Mouse (Mus musculus) heart, embryonic 14.5 days (tissue): ENCODE data around the gene Cdpf1. TPM values are rescaled to one million over a fixed set of nuclear protein-coding genes. Genes with fewer than 3 reads are reported as not detected.
A peak's percentile ranks its signal among the peaks of the same experiment; 100 is the strongest.
"Not testable (repeated sequence)": the region's sequence is repeated elsewhere in the genome, so short reads cannot be mapped to it uniquely, and the experiment has no call there.

Source experiments
- ATAC-seq: fragments of 200-750 bp; cut with Nextera tagmentation; 2 replicates; pipeline ENCODE4 v1.8.0; 2017; ENCODE audit warnings: low read depth, moderate TSS enrichment; ENCODE audit not compliant: insufficient number of reproducible peaks, insufficient read depth, low FRiP score
- H3K27ac ChIP-seq, 2 experiments: fragments of 200-500 bp in 1 of 2; fragments of 300-500 bp in 1 of 2; sonication (generic) in 1 of 2; replicated peaks in 1 of 2; 2 replicates each; pipeline ENCODE4 v1.5.1; 2012 to 2014; ENCODE audit warnings: low read depth in 2 of 2, low read length in 2 of 2, control low read depth in 1 of 2, mild to moderate bottlenecking in 1 of 2, mixed read lengths in 1 of 2; ENCODE audit not compliant: control insufficient read depth in 1 of 2, insufficient read depth in 1 of 2
- H3K27me3 ChIP-seq: fragments of 300-500 bp; sonication (generic); 2 replicates; pipeline ENCODE4 v1.6.1; 2014; ENCODE audit warnings: mild to moderate bottlenecking, low read length, control low read depth; ENCODE audit not compliant: control insufficient read depth, insufficient read depth
- H3K36me3 ChIP-seq: fragments of 300-500 bp; sonication (generic); 2 replicates; pipeline ENCODE4 v1.6.1; 2014; ENCODE audit warnings: mild to moderate bottlenecking, control low read depth, low read length, mixed read lengths; ENCODE audit not compliant: control insufficient read depth, insufficient read depth
- H3K4me1 ChIP-seq, 2 experiments: fragments of 200-500 bp in 1 of 2; fragments of 300-500 bp in 1 of 2; sonication (generic) in 1 of 2; 2 replicates each; pipeline ENCODE4 v1.6.1; 2012 to 2014; ENCODE audit warnings: low read length in 2 of 2, control low read depth in 1 of 2, mixed read lengths in 1 of 2; ENCODE audit not compliant: control insufficient read depth in 2 of 2, insufficient read depth in 2 of 2
- H3K4me2 ChIP-seq: fragments of 300-500 bp; sonication (generic); 2 replicates; pipeline ENCODE4 v1.6.1; 2014; ENCODE audit warnings: mild to moderate bottlenecking, low read length
- H3K4me3 ChIP-seq, 2 experiments: fragments of 200-500 bp in 1 of 2; fragments of 300-500 bp in 1 of 2; sonication (generic) in 1 of 2; 2 replicates each; pipeline ENCODE4 v1.5.1; 2012 to 2014; ENCODE audit warnings: low read length in 2 of 2, mild to moderate bottlenecking in 2 of 2, control low read depth in 1 of 2, low read depth in 1 of 2, moderate library complexity in 1 of 2; ENCODE audit not compliant: control insufficient read depth in 1 of 2, insufficient read depth in 1 of 2
- H3K9ac ChIP-seq: fragments of 300-500 bp; sonication (generic); 2 replicates; pipeline ENCODE4 v1.6.1; 2014; ENCODE audit warnings: mild to moderate bottlenecking, low read length
- H3K9me3 ChIP-seq: fragments of 300-500 bp; sonication (generic); 2 replicates; pipeline ENCODE4 v1.6.1; 2016; ENCODE audit warnings: low read length, control low read depth; ENCODE audit not compliant: control insufficient read depth
- WGBS: fragments of 180-500 bp; shearing (Covaris S2); extraction: QIAGEN DNeasy Blood & Tissue Kit; methylation state at CpG from one replicate; pipeline ENCODE4 v1.1.7; 2014; 5-methylcytosine and 5-hydroxymethylcytosine counted together
- polyA plus RNA-seq: library from polyadenylated mRNA; unstranded; fragments of >200 nt; fragmentation: Nextera tagmentation; extraction: Ambion mirVana; gene quantifications from 2 replicates; pipeline ENCODE4 v1.2.1, GENCODE M21; 2014

The Cdpf1 gene
- polyA plus RNA-seq, 1 experiment from 2014 or later: 53.5 TPM

DNA sequence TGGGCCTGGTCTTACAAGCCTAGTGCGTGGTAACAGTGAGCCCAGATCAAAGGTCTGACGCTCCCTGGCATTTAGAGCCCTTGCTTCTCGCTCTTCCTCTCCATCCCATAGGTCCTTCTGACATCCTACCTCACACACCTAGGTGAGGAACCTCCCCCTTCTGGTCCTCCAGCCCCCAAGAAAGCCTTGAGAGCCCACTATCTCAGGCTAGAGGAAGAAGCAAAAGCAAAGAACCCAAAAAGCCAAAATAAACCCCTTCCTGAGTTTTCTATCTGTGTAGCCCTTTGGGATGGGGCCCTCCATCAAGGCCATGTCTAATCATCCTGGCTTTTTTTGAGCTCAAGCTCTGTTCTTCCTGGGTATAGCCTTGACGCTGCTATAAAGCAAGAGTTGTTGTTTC is 23.4 kb downstream of the Cdpf1 start:
- H3K36me3 ChIP-seq: peaks cover 10% of the 10 kb centered on the region; the same call in 1 of the 2 replicates
- no peaks in the 10 kb centered on the region for H3K9me3 ChIP-seq
- WGBS: 91% methylated on average over 4 of the region's 4 CpGs
- no peak overlapping the region for H3K9ac ChIP-seq
- H3K27me3 ChIP-seq: no peaks in the 10 kb centered on the region
- no peak overlapping the region for H3K4me3 ChIP-seq
- H3K27ac ChIP-seq: no peak overlapping the region
- H3K4me2 ChIP-seq: no peak overlapping the region
- no peak for ATAC-seq
- H3K4me1 ChIP-seq: peaks cover 16 to 23% of the 10 kb centered on the region in 2 experiments

DNA sequence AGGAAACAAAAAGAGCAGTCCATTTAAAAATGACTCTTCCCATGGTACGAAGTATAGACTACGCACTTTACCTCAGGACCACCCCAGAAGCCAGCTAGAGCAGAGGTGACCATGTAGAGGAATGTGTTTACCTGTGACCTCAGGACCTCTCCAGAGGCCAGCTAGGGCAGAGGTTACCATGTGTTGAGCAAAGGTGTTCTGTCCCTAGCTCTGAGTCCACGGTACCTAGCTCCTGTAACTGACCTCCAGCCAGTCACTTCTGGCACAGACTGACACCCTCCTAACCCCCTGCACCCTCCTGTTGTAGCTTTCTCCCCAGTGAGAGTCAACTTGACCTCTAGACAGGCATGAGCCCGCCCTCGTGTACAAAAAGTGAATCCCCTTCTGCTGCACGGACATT is 24.0 kb downstream of the Cdpf1 start:
- Histone ChIP-seq H3K9ac (no peak overlapping the region), H3K4me1 (peaks cover 16 to 19% of the 10 kb centered on the region in 2 experiments), H3K27me3 (no peaks in the 10 kb centered on the region), H3K4me2 (no peak overlapping the region), H3K36me3 (peaks cover 10% of the 10 kb centered on the region; the same call in 1 of the 2 replicates), H3K9me3 (no peaks in the 10 kb centered on the region), H3K27ac (no peak overlapping the region), H3K4me3 (no peak overlapping the region)
- no peak for ATAC-seq
- WGBS: 84% methylated on average over 6 of the region's 6 CpGs

- Histone ChIP-seq H3K27ac (no peak overlapping the region), H3K36me3 (peaks cover 10% of the 10 kb centered on the region; the same call in 1 of the 2 replicates), H3K9me3 (no peaks in the 10 kb centered on the region), H3K4me3 (no peak overlapping the region), H3K27me3 (no peaks in the 10 kb centered on the region), H3K9ac (no peak overlapping the region), H3K4me1 (peaks cover 16% of the 10 kb centered on the region in 2 experiments), H3K4me2 (no peak overlapping the region)
- 36% methylated on average over 5 of the region's 5 CpGs for WGBS
- 0 out of 2 replicates have a peak, but pooled peaks have one; percentile 47 for ATAC-seq
These were observed 24.8 kb downstream of the Cdpf1 start for GRCm38 (mm10) chr15:85786711-85787110.

DNA sequence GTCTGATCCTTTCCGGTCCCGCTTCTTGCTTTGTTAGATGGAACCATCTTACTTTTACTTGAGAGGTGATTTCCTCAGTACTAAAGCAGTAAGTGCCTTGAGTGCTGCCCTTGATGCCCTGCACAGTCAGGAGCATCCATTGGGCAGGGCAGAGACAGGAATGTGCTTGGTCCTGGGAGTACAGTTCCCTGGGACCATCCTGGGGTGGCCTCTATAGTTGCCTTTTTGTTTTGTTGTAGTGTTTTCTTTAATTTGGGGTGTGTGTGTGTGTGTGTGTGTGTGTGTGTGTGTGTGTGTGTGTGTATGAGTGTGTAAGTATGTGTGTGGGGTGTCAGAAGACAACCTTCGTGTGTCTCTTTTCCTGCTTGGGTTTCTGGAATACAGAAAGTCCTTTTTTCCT is 27.2 kb downstream of the Cdpf1 start:
- H3K4me2 ChIP-seq: no peak overlapping the region
- H3K36me3 ChIP-seq: no peaks in the 10 kb centered on the region
- no peaks in the 10 kb centered on the region for H3K9me3 ChIP-seq
- ATAC-seq: no peak
- H3K27me3 ChIP-seq: no peaks in the 10 kb centered on the region
- no peak overlapping the region for H3K9ac ChIP-seq
- peaks cover 16% of the 10 kb centered on the region in 2 experiments for H3K4me1 ChIP-seq
- no peak overlapping the region for H3K4me3 ChIP-seq
- no peak overlapping the region for H3K27ac ChIP-seq
- 80% methylated on average over 3 of the region's 3 CpGs for WGBS

- no peak overlapping the region for H3K4me2 ChIP-seq
- H3K4me1 ChIP-seq: peaks cover 8 to 11% of the 10 kb centered on the region in 2 experiments
- H3K36me3 ChIP-seq: no peaks in the 10 kb centered on the region
These were observed 28.4 kb downstream of the Cdpf1 start for GRCm38 (mm10) chr15:85783146-85783545.

GRCm38 (mm10) chr15:85778891-85779290 is 32.6 kb downstream of the Cdpf1 start:
- H3K4me3 ChIP-seq, H3K27me3 ChIP-seq, H3K9ac ChIP-seq, H3K36me3 ChIP-seq, H3K4me1 ChIP-seq, H3K4me2 ChIP-seq, ATAC-seq, H3K27ac ChIP-seq, H3K9me3 ChIP-seq: not testable (repeated sequence)
- WGBS: 78% methylated on average over 6 of the region's 6 CpGs

More at GRCm38 (mm10) chr15:85783146-85783545, 28.4 kb downstream of the Cdpf1 start:
- 88% methylated on average over 4 of the region's 4 CpGs for WGBS
- Histone ChIP-seq H3K4me3 (no peak overlapping the region), H3K27me3 (no peaks in the 10 kb centered on the region), H3K9ac (no peak overlapping the region), H3K27ac (no peak overlapping the region), H3K9me3 (no peaks in the 10 kb centered on the region)
- no peak for ATAC-seq

DNA sequence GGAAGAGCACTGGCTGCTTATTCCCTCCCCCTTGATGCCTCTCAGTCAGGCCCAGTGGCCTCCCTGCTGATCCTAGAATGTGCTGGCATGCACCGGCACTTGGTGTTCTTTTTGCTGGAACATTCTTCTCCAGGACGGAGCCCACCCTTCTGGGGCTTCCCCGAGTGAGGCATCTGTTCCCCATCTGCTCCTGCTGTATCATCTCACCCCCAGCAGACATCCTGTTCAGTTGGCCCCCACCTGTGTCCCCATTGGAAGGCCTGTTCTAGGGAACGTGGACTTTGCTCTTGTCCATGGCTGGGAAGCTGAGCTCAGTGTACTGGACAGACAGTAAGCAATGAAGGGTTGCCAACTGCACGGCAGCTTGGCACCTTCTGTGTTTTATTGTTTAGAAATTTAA is 34.7 kb downstream of the Cdpf1 start:
- Histone ChIP-seq H3K4me3 (no peak overlapping the region), H3K27ac (no peak overlapping the region), H3K9ac (no peak overlapping the region), H3K9me3 (no peaks in the 10 kb centered on the region), H3K4me1 (0 out of 4 replicates have a peak, but pooled peaks cover 0 to 4% of the 10 kb centered on the region in 2 experiments), H3K36me3 (no peaks in the 10 kb centered on the region), H3K4me2 (no peak overlapping the region), H3K27me3 (no peaks in the 10 kb centered on the region)
- ATAC-seq: no peak
- WGBS: 77% methylated on average over 5 of the region's 5 CpGs

DNA sequence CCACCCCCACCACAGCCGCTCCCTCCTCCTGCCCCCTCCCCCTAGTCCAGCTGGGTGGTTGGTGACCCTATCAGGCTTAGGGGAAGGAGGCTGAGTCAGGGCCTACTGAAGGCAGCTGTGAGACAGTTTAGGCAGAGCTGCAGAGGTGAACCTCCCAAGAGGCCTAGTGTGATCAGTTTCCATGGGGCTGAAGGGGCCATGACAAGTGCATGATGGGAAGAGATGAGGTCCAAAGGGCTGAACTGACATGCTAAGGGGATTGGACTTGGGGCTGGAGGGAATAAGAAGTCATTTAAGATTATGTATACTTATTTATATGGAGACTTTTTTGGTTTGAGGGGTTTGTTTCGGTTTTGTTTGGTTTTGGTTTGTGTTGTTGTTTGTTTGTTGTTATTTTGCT is 35.3 kb downstream of the Cdpf1 start:
- no peaks in the 10 kb centered on the region for H3K27me3 ChIP-seq
- 68% methylated on average over 2 of the region's 2 CpGs for WGBS

More for the DNA sequence above, 35.3 kb downstream of the Cdpf1 start:
- H3K36me3 ChIP-seq: no peaks in the 10 kb centered on the region
- H3K4me3 ChIP-seq: no peak overlapping the region
- no peaks in the 10 kb centered on the region for H3K9me3 ChIP-seq
- no peak for ATAC-seq
- no peak overlapping the region for H3K27ac ChIP-seq
- H3K4me2 ChIP-seq: no peak overlapping the region
- 0 out of 4 replicates have a peak, but pooled peaks cover 0 to 4% of the 10 kb centered on the region in 2 experiments for H3K4me1 ChIP-seq
- no peak overlapping the region for H3K9ac ChIP-seq
